Mouse (Mus musculus): ENCODE data around the gene Csnk2a2.

Gene Csnk2a2

DNA sequence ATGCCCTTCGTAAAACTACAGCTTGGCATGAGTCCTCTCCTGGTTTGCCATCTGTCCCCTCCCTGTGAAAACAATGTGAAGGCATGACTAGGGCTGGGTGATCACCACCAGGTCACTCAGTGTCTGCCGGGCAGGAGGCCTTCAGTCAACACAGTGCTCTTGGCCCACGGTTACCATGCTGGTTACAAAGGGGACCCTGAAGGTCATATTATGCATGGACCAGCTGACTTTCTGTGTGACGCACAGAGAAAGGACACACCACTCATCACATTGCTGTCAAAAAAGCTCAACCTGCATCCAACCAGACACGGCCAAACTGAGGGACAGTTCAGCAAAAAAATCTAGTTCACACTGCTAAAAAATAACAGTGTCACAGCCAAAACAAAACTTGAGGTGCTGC is at the start of gene Csnk2a2:
Csnk2a2 (minus strand) TSS at position 34 of the 400 bp plus-strand sequence.
- no peak for DNase-seq

- no peak for DNase-seq
These were observed 49.6 kb upstream of the Csnk2a2 start for GRCm38 (mm10) chr8:95539487-95539886.

DNA sequence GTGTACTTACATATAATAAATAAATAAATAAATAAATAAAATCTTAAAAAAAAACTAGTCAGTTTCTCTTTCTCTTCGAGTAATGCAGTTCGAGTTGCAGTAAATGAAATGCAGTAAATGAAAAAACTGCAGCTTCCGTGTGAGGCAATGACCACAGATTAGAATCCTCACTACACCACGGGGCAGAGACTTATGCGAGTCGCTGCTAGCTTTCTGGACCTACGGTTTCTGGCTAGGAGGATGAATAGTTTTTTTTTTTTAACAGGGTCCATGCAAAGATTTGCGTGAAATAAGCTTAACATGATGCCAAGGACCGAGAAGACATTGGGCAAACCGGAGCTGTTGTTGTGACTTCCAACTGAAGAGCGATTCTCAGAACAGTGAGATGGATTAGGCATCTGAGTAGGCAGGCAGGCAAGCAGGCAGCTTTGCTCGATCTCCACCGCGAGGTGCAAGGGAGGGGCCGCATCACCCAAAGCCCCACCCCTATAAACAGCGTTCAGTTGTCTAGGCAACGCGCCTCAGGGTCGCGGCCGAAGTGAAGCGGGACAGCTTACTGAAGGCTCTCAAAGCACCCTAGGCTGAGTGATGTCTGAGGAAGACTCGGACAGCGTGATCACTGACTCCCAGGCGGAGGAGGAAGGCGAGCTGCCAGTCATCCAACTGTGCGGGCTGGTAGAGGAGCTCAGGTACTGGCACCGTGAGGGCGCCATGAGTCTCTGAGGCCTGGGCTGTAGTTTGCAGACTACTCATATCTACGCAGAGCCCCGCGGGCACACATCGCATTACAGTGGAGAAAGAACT is 43.9 kb upstream of the Csnk2a2 start, which contains the start of gene Ccdc113:
Ccdc113 (plus strand) TSS at position 502 of the 804 bp plus-strand sequence.
- peak; percentile 13 for DNase-seq

DNA sequence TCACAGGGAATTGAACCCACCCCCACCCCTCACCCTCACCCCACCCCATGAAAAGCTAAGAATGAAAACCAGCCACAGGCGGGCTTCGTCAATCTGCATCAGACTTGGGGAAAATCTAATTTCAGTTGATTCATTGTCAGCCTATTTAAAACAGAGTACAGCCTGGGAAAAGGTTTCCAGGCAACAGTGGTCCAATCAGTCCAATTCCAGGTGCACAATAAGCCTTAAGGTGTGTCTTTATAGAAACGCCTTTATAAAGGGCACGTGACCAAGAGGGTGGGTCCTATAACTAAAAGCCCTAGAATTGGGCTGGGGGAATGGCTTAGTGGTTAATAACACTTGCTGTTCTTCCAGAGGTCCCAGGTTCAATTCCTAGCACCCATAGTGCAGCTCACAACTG is 42.4 kb upstream of the Csnk2a2 start:
- DNase-seq: no peak

GRCm38 (mm10) chr8:95528750-95529310 is 39.0 kb upstream of the Csnk2a2 start:
- DNase-seq: peak; percentile 5

DNA sequence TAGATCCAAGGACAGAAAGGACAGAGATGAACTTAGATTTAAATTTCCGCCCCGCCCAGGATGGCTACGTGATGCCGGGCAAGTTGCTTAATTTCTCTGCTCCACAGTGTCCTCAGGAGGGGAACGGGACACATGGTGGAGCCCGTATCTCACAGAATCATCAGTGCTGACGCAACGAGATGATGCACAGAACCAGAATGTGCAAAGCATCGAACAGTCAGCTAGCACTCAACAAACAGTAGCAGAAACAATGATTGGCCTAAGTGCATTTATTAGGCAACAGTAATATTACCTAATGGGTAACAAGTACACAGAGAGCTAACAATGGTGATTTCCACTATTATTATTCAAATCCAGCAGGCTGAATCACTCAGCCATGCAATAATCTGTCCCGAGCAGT is 38.4 kb upstream of the Csnk2a2 start:
- DNase-seq: no peak

DNA sequence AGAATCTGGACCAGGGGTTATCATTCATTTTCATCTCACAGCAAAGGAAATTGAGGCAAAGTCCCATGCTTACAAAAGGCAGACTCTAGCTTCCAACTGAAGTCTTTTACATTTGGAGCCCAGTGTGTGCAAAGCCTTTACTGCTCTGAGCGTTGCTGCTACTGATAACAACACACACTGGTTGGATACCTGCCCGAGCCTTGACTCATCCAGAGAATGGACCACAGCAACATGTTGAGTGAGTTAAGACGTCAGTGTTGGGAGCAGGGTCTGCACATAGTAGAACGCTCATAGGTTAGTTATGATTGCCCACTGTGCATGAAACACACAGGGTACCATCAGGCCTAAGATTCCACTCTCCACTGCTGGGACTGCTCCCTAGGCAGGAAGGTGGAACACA is 34.2 kb upstream of the Csnk2a2 start:
- no peak for DNase-seq

GRCm38 (mm10) chr8:95516928-95517327 is 27.1 kb upstream of the Csnk2a2 start:
- no peak for DNase-seq

GRCm38 (mm10) chr8:95513219-95513618 is 23.4 kb upstream of the Csnk2a2 start:
- no peak for DNase-seq

DNA sequence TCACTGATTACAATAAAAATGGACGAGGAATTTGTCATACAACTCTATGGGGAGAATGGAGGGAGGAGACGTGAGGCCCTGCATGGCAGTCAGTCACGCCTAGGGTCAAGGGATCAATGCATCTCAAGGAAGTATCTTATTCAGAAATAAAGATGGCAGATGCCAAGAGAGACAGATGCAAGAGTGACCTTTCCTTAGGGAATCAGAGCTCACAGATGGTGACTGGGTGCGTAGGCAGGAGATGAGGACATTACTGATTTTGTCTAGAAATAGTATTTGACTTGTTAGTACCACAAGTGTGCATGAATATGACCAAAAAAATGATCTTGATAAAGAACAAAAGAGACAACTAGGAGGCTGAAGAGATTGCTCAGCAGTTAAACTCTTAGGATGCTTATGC is 22.4 kb upstream of the Csnk2a2 start:
- no peak for DNase-seq

DNA sequence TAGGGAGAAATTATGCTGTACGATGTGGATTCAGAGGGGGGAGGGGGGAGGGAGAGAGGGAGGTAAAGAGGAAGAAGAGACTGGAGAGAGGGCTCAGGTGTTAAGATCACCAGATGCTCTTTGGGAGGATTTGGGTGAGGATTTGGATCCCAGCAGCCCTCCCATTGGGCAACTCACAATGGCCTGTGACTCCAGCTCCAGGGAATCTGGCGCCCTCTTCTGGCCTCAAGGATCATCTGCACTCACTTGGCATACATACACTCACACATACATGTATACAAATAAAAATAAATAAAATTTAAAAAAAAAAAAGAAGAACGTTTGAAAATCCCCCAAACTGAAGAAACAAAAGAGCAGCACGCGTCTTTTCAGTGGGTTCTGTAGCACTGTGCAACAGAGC is 16.4 kb upstream of the Csnk2a2 start:
- DNase-seq: no peak

DNA sequence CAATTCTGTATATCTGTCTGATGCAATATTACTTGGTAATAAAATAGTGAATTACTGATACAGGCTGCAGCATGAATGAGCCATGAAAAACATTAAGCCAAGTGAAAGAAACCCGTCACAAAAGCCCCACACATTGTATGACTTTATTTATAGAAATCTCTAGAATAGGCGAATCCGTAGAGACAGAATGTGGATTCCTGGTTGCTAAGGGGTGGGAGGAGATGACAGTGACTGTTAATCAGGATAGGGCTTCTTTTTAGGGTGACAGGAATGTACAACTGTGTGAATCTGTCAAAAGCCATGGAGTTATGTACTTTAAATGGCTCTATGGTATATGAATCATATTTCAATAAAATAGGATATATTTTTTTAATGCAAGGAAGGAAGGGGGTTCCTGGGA is 15.8 kb upstream of the Csnk2a2 start:
- DNase-seq: no peak

GRCm38 (mm10) chr8:95504835-95505234 is 15.0 kb upstream of the Csnk2a2 start:
- no peak for DNase-seq

DNA sequence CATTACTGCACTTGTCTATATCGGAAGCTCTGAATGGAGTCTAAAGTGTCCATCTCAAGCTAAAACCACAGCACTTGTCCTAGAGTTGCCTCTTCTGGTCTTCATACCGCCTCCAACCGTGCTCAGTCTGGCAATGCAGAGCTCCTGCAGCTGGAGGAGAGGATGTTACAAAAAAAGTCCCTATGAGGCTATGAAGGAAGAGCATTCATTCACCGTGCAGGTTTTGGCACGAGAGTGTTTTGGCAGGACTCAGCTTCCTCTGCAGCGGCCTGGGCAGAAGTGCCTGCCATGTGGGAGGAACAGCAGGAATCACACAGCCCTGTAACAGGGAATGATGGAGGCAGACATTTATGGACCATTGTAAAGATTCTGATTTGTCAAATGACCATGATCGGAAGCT is 12.6 kb upstream of the Csnk2a2 start:
- no peak for DNase-seq

- DNase-seq: no peak
These were observed 10.6 kb upstream of the Csnk2a2 start for GRCm38 (mm10) chr8:95500436-95500835.

DNA sequence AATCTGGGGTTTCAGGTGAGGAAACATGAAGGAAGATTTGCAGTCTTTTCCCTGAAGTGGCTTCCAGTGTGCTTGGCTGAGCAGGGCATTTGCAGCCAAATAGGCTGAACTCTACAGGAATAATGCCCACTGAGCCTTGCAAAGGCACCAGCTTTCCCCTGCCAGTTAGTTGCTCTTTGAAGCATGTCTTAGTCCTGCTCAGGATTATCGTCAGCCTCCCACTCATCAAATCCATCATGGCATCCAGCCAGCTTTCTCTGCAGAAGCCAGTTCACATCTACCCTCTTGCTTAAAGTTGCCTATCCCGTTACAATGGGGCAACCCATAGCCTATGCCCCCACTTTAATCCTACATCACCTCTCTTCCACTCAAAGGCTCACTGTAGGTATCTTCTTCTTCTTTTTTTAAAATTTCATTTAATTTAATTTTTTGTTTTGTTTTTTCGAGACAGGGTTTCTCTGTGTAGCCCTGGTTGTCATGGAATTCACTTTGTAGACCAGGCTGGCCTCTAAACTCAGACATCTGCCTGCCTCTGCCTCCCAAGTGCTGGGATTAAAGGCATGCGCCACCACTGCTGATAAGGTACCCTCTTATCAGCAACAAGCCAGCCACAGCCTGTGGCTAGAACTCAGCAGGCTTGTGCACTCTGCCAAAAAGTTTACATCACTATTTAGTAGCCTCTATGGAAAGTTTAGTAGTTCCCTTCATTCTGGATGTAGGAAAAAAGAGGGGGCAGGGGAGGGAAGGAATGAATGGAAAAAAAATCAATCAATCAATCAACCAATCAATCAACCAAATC is 9.6 kb upstream of the Csnk2a2 start:
- DNase-seq: no peak

DNA sequence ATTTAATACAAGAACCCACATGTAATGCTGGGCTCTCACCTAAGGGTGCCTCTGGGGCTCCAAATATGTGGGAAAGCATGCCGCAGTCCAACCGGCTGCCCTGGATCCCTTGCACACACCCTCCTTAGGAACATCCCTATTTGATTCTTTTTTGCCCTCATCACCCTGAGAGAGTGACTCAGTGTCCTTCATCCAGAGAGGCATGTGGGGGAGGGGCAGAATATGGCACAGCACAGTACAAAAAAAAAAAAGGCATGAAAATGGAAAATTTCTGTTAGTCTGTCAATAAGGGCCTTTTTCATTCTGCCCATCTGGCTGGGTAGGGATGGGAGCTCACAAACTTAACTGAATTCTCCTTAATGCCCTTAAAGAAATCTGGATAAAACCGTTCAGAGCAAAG is 8.0 kb upstream of the Csnk2a2 start:
- no peak for DNase-seq

- DNase-seq: no peak
These were observed 6.6 kb upstream of the Csnk2a2 start for GRCm38 (mm10) chr8:95496420-95496819.

- no peak for DNase-seq
These were observed 5.6 kb upstream of the Csnk2a2 start for GRCm38 (mm10) chr8:95495444-95495843.

- no peak for DNase-seq
These were observed 2.2 kb upstream of the Csnk2a2 start for GRCm38 (mm10) chr8:95492057-95492456.

- peak; percentile 88 for DNase-seq
These were observed 1.0 kb downstream of the Csnk2a2 start for GRCm38 (mm10) chr8:95488698-95489332.

DNA sequence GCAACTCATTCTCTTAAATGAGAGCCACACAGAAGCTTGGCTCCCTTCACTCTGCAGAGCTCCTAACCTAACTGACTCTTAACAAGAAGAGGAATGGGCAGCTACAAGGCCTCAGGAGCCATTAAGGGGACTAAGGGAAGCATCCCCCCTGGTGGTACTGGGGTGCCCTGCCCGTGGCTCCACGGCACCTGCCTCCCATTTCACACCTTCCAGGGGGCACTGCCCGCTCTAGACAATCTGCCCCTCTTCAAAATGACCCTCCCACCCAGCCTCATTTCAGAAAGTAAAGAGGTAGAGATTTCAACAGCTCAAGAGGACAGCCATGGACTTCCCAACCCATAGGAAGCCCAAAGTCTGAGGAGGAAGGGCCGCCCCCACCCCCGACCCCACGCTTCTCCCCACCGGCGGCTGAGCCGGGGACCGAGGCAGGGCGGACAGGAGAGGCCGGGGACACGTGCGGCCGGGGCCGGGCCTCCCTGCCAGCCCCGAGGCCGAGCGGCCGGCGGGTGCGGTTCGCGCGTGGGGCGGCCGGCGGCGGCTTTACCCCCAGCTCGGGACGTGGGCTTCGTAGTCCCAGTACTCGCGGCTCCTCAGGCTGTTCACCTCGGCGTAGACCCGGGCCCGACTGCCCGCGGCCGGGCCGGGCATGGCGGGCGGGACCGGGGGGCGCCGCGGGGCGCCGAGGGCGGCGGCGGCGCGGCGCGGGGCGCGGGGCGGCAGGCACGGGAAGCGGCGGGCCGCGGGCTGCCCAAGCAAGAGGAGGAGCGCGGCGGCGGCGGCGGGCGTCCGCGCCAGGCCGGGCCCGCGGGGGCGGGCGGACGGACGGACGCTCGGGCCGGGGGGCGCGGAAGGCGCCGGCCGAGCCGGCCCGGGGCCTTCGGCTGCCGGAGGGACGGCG is 1.8 kb downstream of the Csnk2a2 start:
- DNase-seq: peak; percentile 12
